In genomic region chr11:99321094-99321493, GRCm38 (mm10) we compare ENCODE assay signal across 47 mouse cellular contexts. TPM values are rescaled to one million over a fixed set of nuclear protein-coding genes. Genes with fewer than 3 reads are reported as not detected.
"Had no signal": no experiment of that assay in that cellular context is flagged by ENCODE, and none has a peak within 500 bp of the region (broad histone marks: within the 10 kb centered on the region; RNA-seq: fewer than 3 reads in every experiment).

No protein-coding gene starts in this region.

- H3K4me2 ChIP-seq: limb, embryonic 12.5 days; limb, embryonic 13.5 days; limb, embryonic 15.5 days; liver, embryonic 11.5 days; liver, embryonic 12.5 days; liver, embryonic 13.5 days; liver, embryonic 15.5 days; lung, embryonic 14.5 days; lung, embryonic 15.5 days; midbrain, embryonic 11.5 days; midbrain, embryonic 12.5 days; midbrain, embryonic 13.5 days; midbrain, embryonic 15.5 days; neural tube, embryonic 12.5 days had no signal

- H3K4me1 ChIP-seq: limb, embryonic 10.5 days; limb, embryonic 12.5 days; limb, embryonic 13.5 days; limb, embryonic 15.5 days; liver, embryonic 12.5 days; liver, embryonic 13.5 days; liver, embryonic 15.5 days; lung, embryonic 15.5 days; megakaryocyte, embryonic 14.5 days; midbrain, embryonic 12.5 days; midbrain, embryonic 13.5 days; midbrain, embryonic 15.5 days; neural tube, embryonic 12.5 days had no signal

- H3K4me3 ChIP-seq: limb, embryonic 10.5 days; limb, embryonic 12.5 days; limb, embryonic 13.5 days; limb, embryonic 15.5 days; liver, embryonic 12.5 days; liver, embryonic 13.5 days; liver, embryonic 15.5 days; lung, embryonic 15.5 days; megakaryocyte, embryonic 14.5 days; midbrain, embryonic 10.5 days; midbrain, embryonic 12.5 days; midbrain, embryonic 13.5 days; midbrain, embryonic 15.5 days; myocyte; neural tube, embryonic 12.5 days had no signal

- DNase-seq: left cerebral cortex, postnatal 4 days; liver; liver, embryonic 13.5 days; liver, postnatal 0 days; lung, adult 18-20 months; lung, adult 2 months; lung, embryonic 14.5 days; lung, postnatal 10 days; lung, postnatal 14 days; lung, postnatal 36 days; lung, postnatal 4 days; midbrain, embryonic 14.5 days had no signal

- H3K9me3 ChIP-seq: limb, embryonic 10.5 days; limb, embryonic 12.5 days; limb, embryonic 13.5 days; limb, embryonic 15.5 days; liver, embryonic 12.5 days; liver, embryonic 13.5 days; liver, embryonic 15.5 days; lung, embryonic 15.5 days; megakaryocyte, embryonic 14.5 days; midbrain, embryonic 10.5 days; midbrain, embryonic 12.5 days; midbrain, embryonic 13.5 days; midbrain, embryonic 15.5 days; neural tube, embryonic 12.5 days had no signal

- H3K27me3 ChIP-seq: limb, embryonic 12.5 days; limb, embryonic 13.5 days; limb, embryonic 15.5 days; liver, embryonic 12.5 days; liver, embryonic 13.5 days; liver, embryonic 15.5 days; lung, embryonic 15.5 days; midbrain, embryonic 12.5 days; midbrain, embryonic 13.5 days; midbrain, embryonic 15.5 days; neural tube, embryonic 12.5 days had no signal

- H3K36me3 ChIP-seq: limb, embryonic 10.5 days; limb, embryonic 12.5 days; limb, embryonic 13.5 days; limb, embryonic 15.5 days; liver, embryonic 12.5 days; liver, embryonic 13.5 days; liver, embryonic 15.5 days; lung, embryonic 15.5 days; midbrain, embryonic 10.5 days; midbrain, embryonic 12.5 days; midbrain, embryonic 13.5 days; midbrain, embryonic 15.5 days; neural tube, embryonic 12.5 days had no signal

- H3K9ac ChIP-seq: limb, embryonic 12.5 days; limb, embryonic 13.5 days; limb, embryonic 15.5 days; liver, embryonic 12.5 days; liver, embryonic 13.5 days; liver, embryonic 14.5 days; liver, embryonic 15.5 days; liver, postnatal 0 days; lung, embryonic 14.5 days; lung, embryonic 15.5 days; midbrain, embryonic 12.5 days; midbrain, embryonic 13.5 days; midbrain, embryonic 15.5 days; neural tube, embryonic 12.5 days had no signal

- H3K27ac ChIP-seq: limb, embryonic 10.5 days; limb, embryonic 12.5 days; limb, embryonic 13.5 days; limb, embryonic 15.5 days; liver, embryonic 12.5 days; liver, embryonic 13.5 days; liver, embryonic 14.5 days; liver, embryonic 15.5 days; lung, embryonic 15.5 days; macrophage; midbrain, embryonic 10.5 days; midbrain, embryonic 12.5 days; midbrain, embryonic 13.5 days; midbrain, embryonic 15.5 days; neural tube, embryonic 12.5 days had no signal

RNA-seq across cellular contexts. Expression of gene Krt25, which starts 1.7 kb away (rescaled TPM):
- total RNA-seq: left cerebral cortex, postnatal 10 days; left cerebral cortex, postnatal 14 days; left cerebral cortex, postnatal 25 days; left cerebral cortex, postnatal 36 days; left cerebral cortex, postnatal 4 days; liver, adult 2 months; megakaryocyte progenitor cell, adult 5-6 weeks; megakaryocyte, adult 5-6 weeks; megakaryocyte-erythroid progenitor cell, adult 5-6 weeks; monocyte, adult 5-6 weeks had no signal
- polyA plus RNA-seq: limb, embryonic 10.5 days; limb, embryonic 11.5 days; limb, embryonic 12.5 days; limb, embryonic 13.5 days; limb, embryonic 14.5 days; limb, embryonic 15.5 days; liver, adult 2 months; liver, embryonic 11.5 days; liver, embryonic 12.5 days; liver, embryonic 13.5 days; liver, embryonic 14.5 days; liver, embryonic 15.5 days; liver, embryonic 16.5 days; lung, adult 2 months; lung, embryonic 14.5 days; lung, embryonic 15.5 days; lung, embryonic 16.5 days; macrophage; midbrain, embryonic 10.5 days; midbrain, embryonic 11.5 days; midbrain, embryonic 12.5 days; midbrain, embryonic 13.5 days; midbrain, embryonic 14.5 days; myocyte had no signal

RNA-seq across cellular contexts. Expression of gene Krt26, which starts 16.7 kb away (rescaled TPM):
- total RNA-seq: left cerebral cortex, postnatal 25 days; left cerebral cortex, postnatal 36 days; left cerebral cortex, postnatal 4 days; liver, adult 2 months; megakaryocyte progenitor cell, adult 5-6 weeks; megakaryocyte, adult 5-6 weeks; megakaryocyte-erythroid progenitor cell, adult 5-6 weeks; monocyte, adult 5-6 weeks had no signal
- polyA plus RNA-seq: limb, embryonic 10.5 days; limb, embryonic 11.5 days; limb, embryonic 12.5 days; limb, embryonic 13.5 days; limb, embryonic 14.5 days; limb, embryonic 15.5 days; liver, adult 2 months; liver, embryonic 11.5 days; liver, embryonic 12.5 days; liver, embryonic 13.5 days; liver, embryonic 14.5 days; liver, embryonic 15.5 days; liver, embryonic 16.5 days; liver, postnatal 0 days; lung, adult 2 months; lung, embryonic 14.5 days; lung, embryonic 15.5 days; lung, embryonic 16.5 days; lung, postnatal 0 days; macrophage; myocyte had no signal

RNA-seq across cellular contexts. Expression of gene Krt27, which starts 29.8 kb away (rescaled TPM):
- total RNA-seq: left cerebral cortex, postnatal 10 days; left cerebral cortex, postnatal 14 days; left cerebral cortex, postnatal 25 days; left cerebral cortex, postnatal 36 days; left cerebral cortex, postnatal 4 days; liver, adult 2 months; megakaryocyte progenitor cell, adult 5-6 weeks; megakaryocyte, adult 5-6 weeks; megakaryocyte-erythroid progenitor cell, adult 5-6 weeks; monocyte, adult 5-6 weeks had no signal
- polyA plus RNA-seq: limb, embryonic 10.5 days; limb, embryonic 11.5 days; limb, embryonic 12.5 days; limb, embryonic 13.5 days; limb, embryonic 14.5 days; limb, embryonic 15.5 days; liver, adult 2 months; liver, embryonic 11.5 days; liver, embryonic 12.5 days; liver, embryonic 13.5 days; liver, embryonic 14.5 days; liver, embryonic 15.5 days; liver, embryonic 16.5 days; liver, postnatal 0 days; lung, adult 2 months; lung, embryonic 14.5 days; lung, embryonic 15.5 days; lung, embryonic 16.5 days; lung, postnatal 0 days; macrophage; midbrain, embryonic 10.5 days; midbrain, embryonic 11.5 days; midbrain, embryonic 12.5 days; midbrain, embryonic 13.5 days; midbrain, embryonic 14.5 days; midbrain, embryonic 16.5 days; myocyte; neural tube, embryonic 11.5 days; neural tube, embryonic 12.5 days had no signal

RNA-seq across cellular contexts. Expression of gene Krt24, which starts 36.0 kb away (rescaled TPM):
- total RNA-seq: left cerebral cortex, postnatal 10 days; left cerebral cortex, postnatal 14 days; left cerebral cortex, postnatal 25 days; left cerebral cortex, postnatal 36 days; left cerebral cortex, postnatal 4 days; liver, adult 2 months; megakaryocyte progenitor cell, adult 5-6 weeks; megakaryocyte, adult 5-6 weeks; megakaryocyte-erythroid progenitor cell, adult 5-6 weeks; midbrain, postnatal 0 days; monocyte, adult 5-6 weeks had no signal
- polyA plus RNA-seq: liver, adult 2 months; liver, embryonic 11.5 days; liver, embryonic 12.5 days; liver, embryonic 13.5 days; liver, embryonic 14.5 days; liver, embryonic 15.5 days; liver, embryonic 16.5 days; liver, postnatal 0 days; lung, adult 2 months; lung, embryonic 14.5 days; lung, embryonic 15.5 days; lung, embryonic 16.5 days; lung, postnatal 0 days; macrophage; midbrain, embryonic 10.5 days; midbrain, embryonic 11.5 days; midbrain, embryonic 12.5 days; midbrain, embryonic 13.5 days; midbrain, embryonic 14.5 days; midbrain, embryonic 15.5 days; midbrain, embryonic 16.5 days; myocyte; neural tube, embryonic 11.5 days had no signal

RNA-seq across cellular contexts. Expression of gene Krt28, which starts 53.6 kb away (rescaled TPM):
- total RNA-seq: left cerebral cortex, postnatal 36 days; left cerebral cortex, postnatal 4 days; liver, adult 2 months; megakaryocyte progenitor cell, adult 5-6 weeks; megakaryocyte, adult 5-6 weeks; megakaryocyte-erythroid progenitor cell, adult 5-6 weeks; monocyte, adult 5-6 weeks had no signal
- polyA plus RNA-seq: limb, embryonic 12.5 days; liver, adult 2 months; liver, embryonic 11.5 days; liver, embryonic 13.5 days; liver, embryonic 14.5 days; liver, embryonic 15.5 days; liver, embryonic 16.5 days; liver, postnatal 0 days; macrophage had no signal
